In the genomic region with DNA sequence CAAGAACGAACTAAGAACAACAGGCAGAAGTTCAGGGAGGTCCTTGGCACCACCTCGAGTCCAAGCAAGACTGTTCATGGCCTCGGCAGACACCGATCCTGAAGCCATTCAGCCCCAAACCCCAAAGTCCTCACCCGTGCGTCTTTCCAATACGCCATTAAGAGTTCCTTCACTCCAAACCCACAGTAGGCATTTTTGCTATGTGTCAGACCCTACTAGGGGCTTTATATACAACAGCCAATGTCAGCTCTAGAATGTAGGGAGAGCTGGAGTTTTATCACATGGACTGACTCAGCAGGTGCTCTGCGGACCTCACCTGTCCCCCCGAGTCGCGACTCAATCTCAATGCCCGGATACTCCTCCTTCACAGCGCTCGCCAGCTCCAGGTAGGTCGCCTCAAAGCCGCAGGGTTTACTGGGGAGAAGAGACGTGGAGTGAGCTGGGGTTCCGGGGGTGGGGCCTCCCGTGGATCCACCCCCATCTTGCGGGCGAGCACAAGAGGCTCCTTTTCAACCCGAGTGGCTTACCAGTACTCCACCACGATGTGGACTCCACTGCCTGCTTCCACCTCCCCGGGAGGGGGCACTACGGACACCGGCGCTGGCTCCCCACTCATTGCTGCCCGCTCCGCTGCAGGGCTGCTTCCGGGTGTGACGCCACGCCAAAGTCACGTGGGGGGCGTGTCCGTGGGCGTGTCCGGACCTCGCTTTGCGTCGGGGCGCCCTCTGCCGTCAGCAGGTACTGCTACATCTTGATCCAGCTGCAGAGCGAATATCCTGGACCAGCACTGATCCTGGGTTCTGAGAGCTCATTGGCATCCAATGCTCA, we compare ENCODE assay signal across 8 mouse cellular contexts. TPM values are rescaled to one million over a fixed set of nuclear protein-coding genes. Genes with fewer than 3 reads are reported as not detected.
A peak's percentile ranks its signal among the peaks of the same experiment; 100 is the strongest.
DNase-seq lines count a peak whose midpoint lies in the region; ATAC-seq and TF ChIP-seq lines count a peak whose summit lies in the region.

A gene (minus strand): TSS at position 661 of the 828 bp plus-strand sequence.

- peak within 1 kb of the TSS; percentile 88 for H3K4me2 ChIP-seq in forebrain, embryonic 13.5 days
- H3K4me2 ChIP-seq in liver, postnatal 0 days (ENCODE audit: low read depth, low read length): peak within 1 kb of the TSS; percentile 86
- peak within 1 kb of the TSS; percentile 72 for H3K4me2 ChIP-seq in neural tube, embryonic 14.5 days (ENCODE audit: low read depth, low read length)

- WGBS in forebrain, embryonic 13.5 days: 2% methylated on average over 43 of the region's 43 CpGs
- under 1% methylated on average over 43 of the region's 43 CpGs for WGBS in large intestine, adult 2 months
- WGBS in liver, postnatal 0 days (ENCODE audit: insufficient replicate concordance): 3% methylated on average over 42 of the region's 43 CpGs
- WGBS in neural tube, embryonic 14.5 days: 3% methylated on average over 43 of the region's 43 CpGs

- intact Hi-C loops in heart, postnatal 10 days (cut with DNase I): loop anchor here (2.0 to 5.0 kb wide), 2 partner anchors 26 to 96 kb away; a partner anchor contains a TSS

- peaks cover 25% of the 10 kb centered on the region for H3K4me1 ChIP-seq in E14TG2a.4 (replicated peaks; ENCODE audit: low read depth, low read length)
- peaks cover 10% of the 10 kb centered on the region for H3K4me1 ChIP-seq in forebrain, embryonic 13.5 days
- H3K4me1 ChIP-seq in liver, postnatal 0 days (ENCODE audit: insufficient read depth): peaks cover 9% of the 10 kb centered on the region; the same call in 1 of the 2 replicates
- peaks cover 4% of the 10 kb centered on the region for H3K4me1 ChIP-seq in neural tube, embryonic 14.5 days (ENCODE audit: control insufficient read depth, insufficient read depth, low read length)

- H3K9me3 ChIP-seq in E14TG2a.4 (ENCODE audit: low read length): no peaks in the 10 kb centered on the region
- no peaks in the 10 kb centered on the region for H3K9me3 ChIP-seq in forebrain, embryonic 13.5 days (replicated peaks)
- H3K9me3 ChIP-seq in liver, postnatal 0 days (ENCODE audit: low read length): no peaks in the 10 kb centered on the region
- H3K9me3 ChIP-seq in neural tube, embryonic 14.5 days (ENCODE audit: control insufficient read depth, low read length): no peaks in the 10 kb centered on the region

- peak; percentile 92 for ATAC-seq in forebrain, embryonic 13.5 days
- ATAC-seq in liver, postnatal 0 days: peak; percentile 90
- ATAC-seq in neural tube, embryonic 14.5 days (ENCODE audit: low read depth): peak; percentile 89

- peaks cover 40% of the 10 kb centered on the region for H3K36me3 ChIP-seq in E14TG2a.4 (ENCODE audit: insufficient read depth, low read length)
- peaks cover 36% of the 10 kb centered on the region for H3K36me3 ChIP-seq in forebrain, embryonic 13.5 days (ENCODE audit: poor library complexity, severe bottlenecking)
- no peaks in the 10 kb centered on the region for H3K36me3 ChIP-seq in liver, postnatal 0 days (replicated peaks; ENCODE audit: insufficient read depth, low read length)
- no peaks in the 10 kb centered on the region for H3K36me3 ChIP-seq in neural tube, embryonic 14.5 days (ENCODE audit: control insufficient read depth, insufficient read depth, low read length)

- peak; percentile 87 for DNase-seq in c-Kit-positive CD71-positive TER-119-positive erythroid progenitor cells, embryonic 14.5 days (ENCODE audit: low spot score)
- peak; percentile 96 to 98 for DNase-seq in heart, postnatal 10 days
- no peak for DNase-seq in large intestine, adult 2 months (ENCODE audit: low read depth, low spot score)
- peak; percentile 98 for DNase-seq in liver, postnatal 0 days
- peak; percentile 100 for DNase-seq in testis, postnatal 10 days (ENCODE audit: low spot score)

- TF ChIP-seq CTCF in E14TG2a.4 (conservative IDR thresholded peaks at IDR 0.05; ENCODE audit: low read length): peak; percentile 36
- peak; percentile 99 for TF ChIP-seq CTCF in liver, postnatal 0 days (IDR thresholded peaks at IDR 0.05; ENCODE audit: low read depth)

- H3K27ac ChIP-seq in forebrain, embryonic 13.5 days: peak within 1 kb of the TSS; percentile 61
- H3K27ac ChIP-seq in liver, postnatal 0 days (ENCODE audit: low read depth): peak within 1 kb of the TSS; percentile 60
- peak within 1 kb of the TSS; percentile 52; the same call in 1 of the 2 replicates for H3K27ac ChIP-seq in neural tube, embryonic 14.5 days (ENCODE audit: low read depth, low read length)

- TF ChIP-seq EP300 in liver, postnatal 0 days (IDR thresholded peaks at IDR 0.05; ENCODE audit: low read depth): no peak

- H3K27me3 ChIP-seq in E14TG2a.4 (ENCODE audit: insufficient read depth, low read length): no peaks in the 10 kb centered on the region
- H3K27me3 ChIP-seq in forebrain, embryonic 13.5 days: 0 out of 2 replicates have a peak, but pooled peaks cover 3% of the 10 kb centered on the region
- no peaks in the 10 kb centered on the region for H3K27me3 ChIP-seq in liver, postnatal 0 days (ENCODE audit: insufficient read depth, low read length)
- H3K27me3 ChIP-seq in neural tube, embryonic 14.5 days (ENCODE audit: control insufficient read depth, insufficient read depth, low read length): no peaks in the 10 kb centered on the region

- H3K4me3 ChIP-seq in E14TG2a.4 (replicated peaks; ENCODE audit: low read length): peak within 1 kb of the TSS; percentile 90
- peak within 1 kb of the TSS; percentile 76 for H3K4me3 ChIP-seq in forebrain, embryonic 13.5 days
- H3K4me3 ChIP-seq in liver, postnatal 0 days (ENCODE audit: low read depth, low read length): peak within 1 kb of the TSS; percentile 63
- peak within 1 kb of the TSS; percentile 56 for H3K4me3 ChIP-seq in neural tube, embryonic 14.5 days (ENCODE audit: low read depth, low read length)

- peak within 1 kb of the TSS; percentile 76 for H3K9ac ChIP-seq in forebrain, embryonic 13.5 days
- H3K9ac ChIP-seq in liver, postnatal 0 days (replicated peaks): peak within 1 kb of the TSS; percentile 67
- H3K9ac ChIP-seq in neural tube, embryonic 14.5 days (replicated peaks; ENCODE audit: low read depth, low read length): peak within 1 kb of the TSS; percentile 59

RNA-seq across cellular contexts. Expression of the gene that starts here (rescaled TPM):
- 208 and 237 TPM in 2 replicates for polyA plus RNA-seq in forebrain, embryonic 13.5 days (2015; fragmentation: Nextera tagmentation; extraction: Ambion mirVana)
- 10 to 100 TPM; 48.9 to 52.1 TPM for total RNA-seq in heart, postnatal 10 days (2021)
- polyA plus RNA-seq in large intestine, adult 2 months (2012; rRNA removed): 72.4 and 90.3 TPM in 2 replicates
- polyA plus RNA-seq in liver, postnatal 0 days (2015; fragmentation: Nextera tagmentation; extraction: Ambion mirVana): 83.8 and 89.4 TPM in 2 replicates
- 234 and 247 TPM in 2 replicates for polyA plus RNA-seq in neural tube, embryonic 14.5 days (2014; fragmentation: Nextera tagmentation; extraction: Ambion mirVana)
